Comparison of ENCODE assay signal across 12 mouse cellular contexts in the genomic region with DNA sequence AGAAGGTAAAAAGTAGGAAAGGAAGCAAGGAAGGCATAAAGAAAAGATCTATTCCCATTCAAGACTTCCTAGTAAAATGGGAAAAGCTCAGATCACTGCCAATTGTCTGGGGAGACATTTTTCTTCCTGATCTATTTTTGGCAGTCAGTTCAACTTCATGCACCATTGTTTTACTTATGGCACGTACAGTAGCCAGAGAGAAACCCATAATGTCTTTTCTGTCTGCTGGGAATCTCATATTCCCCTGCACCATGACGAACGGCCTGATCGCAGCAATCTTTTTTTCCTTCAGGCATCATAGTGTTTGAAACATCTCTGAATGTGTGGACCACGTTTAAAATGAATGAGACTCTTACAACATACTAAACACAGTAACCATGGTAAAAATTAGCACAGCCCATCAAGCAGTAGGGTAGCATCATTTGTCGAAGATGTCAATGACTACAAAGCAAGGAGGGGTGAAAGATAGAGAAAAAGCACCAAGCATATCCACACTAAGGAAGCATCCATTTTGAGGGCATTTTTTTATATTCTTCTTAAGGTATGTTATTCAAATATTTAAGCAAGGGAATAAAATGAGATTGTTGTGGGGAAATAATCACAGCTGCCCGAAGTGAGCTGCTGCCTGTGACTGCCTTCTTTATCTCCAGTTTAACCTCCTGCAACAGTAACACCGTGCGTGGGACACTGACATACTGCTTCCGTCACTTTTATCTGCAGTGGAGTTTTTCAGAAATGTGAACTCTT.
DNase-seq lines count a peak whose midpoint lies in the region; ATAC-seq and TF ChIP-seq lines count a peak whose summit lies in the region.
"Had no signal": no experiment of that assay in that cellular context is flagged by ENCODE, and none has a peak within 500 bp of the region (broad histone marks: within the 10 kb centered on the region; RNA-seq: fewer than 3 reads in every experiment).

No protein-coding gene starts in this region.

- H3K9ac ChIP-seq in kidney, embryonic 16.5 days (replicated peaks; ENCODE audit: low read length), result no peak overlapping the region
- H3K9ac ChIP-seq in neural tube, embryonic 11.5 days (ENCODE audit: low read length), result no peak overlapping the region
- H3K9ac ChIP-seq: intestine, embryonic 15.5 days; liver, embryonic 13.5 days had no signal

- peaks cover 7% of the 10 kb centered on the region; the same call in 1 of the 2 replicates for H3K4me1 ChIP-seq in kidney, embryonic 16.5 days (ENCODE audit: insufficient read depth, low read length)
- peaks cover 4% of the 10 kb centered on the region; the same call in 1 of the 2 replicates for H3K4me1 ChIP-seq in neural tube, embryonic 11.5 days (ENCODE audit: control insufficient read depth, insufficient read depth, low read length)
- no peaks in the 10 kb centered on the region for H3K4me1 ChIP-seq in cerebellum, adult 2 months (ENCODE audit: control insufficient read depth, insufficient read depth, low read length)
- H3K4me1 ChIP-seq: intestine, embryonic 15.5 days; liver, embryonic 13.5 days had no signal

- H3K36me3 ChIP-seq in kidney, embryonic 16.5 days (ENCODE audit: insufficient read depth, low read length), result no peaks in the 10 kb centered on the region
- H3K36me3 ChIP-seq in neural tube, embryonic 11.5 days (ENCODE audit: control insufficient read depth, insufficient read depth, low read length), result no peaks in the 10 kb centered on the region
- H3K36me3 ChIP-seq: intestine, embryonic 15.5 days; liver, embryonic 13.5 days had no signal

- no peak for TF ChIP-seq POLR2A in cerebellum, adult 2 months (IDR thresholded peaks at IDR 0.05; ENCODE audit: borderline replicate concordance, insufficient read depth, low read length)

- H3K9me3 ChIP-seq in kidney, embryonic 16.5 days (ENCODE audit: low read length), result peaks cover 3% of the 10 kb centered on the region
- no peaks in the 10 kb centered on the region for H3K9me3 ChIP-seq in neural tube, embryonic 11.5 days (ENCODE audit: control insufficient read depth, low read length)
- H3K9me3 ChIP-seq: intestine, embryonic 15.5 days; liver, embryonic 13.5 days had no signal

- no peak for TF ChIP-seq CTCF in cerebellum, adult 2 months (IDR thresholded peaks at IDR 0.05; ENCODE audit: borderline replicate concordance, insufficient read depth, low read depth, low read length)

- no peaks in the 10 kb centered on the region for H3K27me3 ChIP-seq in kidney, embryonic 16.5 days (ENCODE audit: insufficient read depth, low read length)
- no peaks in the 10 kb centered on the region for H3K27me3 ChIP-seq in neural tube, embryonic 11.5 days (ENCODE audit: control insufficient read depth, insufficient read depth, low read length)
- H3K27me3 ChIP-seq in cerebellum, adult 2 months (ENCODE audit: control insufficient read depth, insufficient read depth, low read length), result no peaks in the 10 kb centered on the region
- H3K27me3 ChIP-seq: intestine, embryonic 15.5 days; liver, embryonic 13.5 days had no signal

- DNase-seq in embryo, embryonic 11.5 days (ENCODE audit: low read depth, low spot score), result peak; percentile 24
- DNase-seq in embryo, embryonic 10 days (ENCODE audit: low spot score), result no peak
- DNase-seq in kidney, adult 8-10 months, result no peak
- peak; percentile 23 for DNase-seq in neural tube, embryonic 11.5 days (ENCODE audit: low spot score)
- no peak for DNase-seq in neural tube, embryonic 10.5 days (ENCODE audit: extremely low spot score, low spot score)
- no peak for DNase-seq in layer of hippocampus, postnatal 36 days
- no peak for DNase-seq in cerebellum, adult 2 months
- DNase-seq: cerebellum, adult 11-12 months; liver, embryonic 13.5 days; lung, postnatal 36 days had no signal

- no peak overlapping the region for H3K4me2 ChIP-seq in kidney, embryonic 16.5 days (replicated peaks; ENCODE audit: low read depth, low read length)
- no peak overlapping the region for H3K4me2 ChIP-seq in neural tube, embryonic 11.5 days (ENCODE audit: low read depth)
- H3K4me2 ChIP-seq: intestine, embryonic 15.5 days; liver, embryonic 13.5 days had no signal

- WGBS in kidney, embryonic 16.5 days, result 32% methylated on average over 10 of the region's 10 CpGs
- WGBS in neural tube, embryonic 11.5 days, result 46% methylated on average over 10 of the region's 10 CpGs
- 60% methylated on average over 10 of the region's 10 CpGs for WGBS in cerebellum, adult 2 months

- peak; percentile 62; the same call in 1 of the 2 replicates for ATAC-seq in kidney, embryonic 16.5 days (ENCODE audit: low FRiP score, low TSS enrichment)
- ATAC-seq in neural tube, embryonic 11.5 days (ENCODE audit: insufficient read depth, low FRiP score, low TSS enrichment), result peak; percentile 49
- ATAC-seq: intestine, embryonic 15.5 days had no signal

- H3K27ac ChIP-seq in kidney, embryonic 16.5 days (ENCODE audit: low read length), result peak overlapping the region; percentile 50; the same call in 1 of the 2 replicates
- no peak overlapping the region for H3K27ac ChIP-seq in neural tube, embryonic 11.5 days (ENCODE audit: low read depth, low read length)
- H3K27ac ChIP-seq in cerebellum, adult 2 months (ENCODE audit: insufficient read depth, low read length), result no peak overlapping the region
- H3K27ac ChIP-seq: intestine, embryonic 15.5 days; liver, embryonic 13.5 days had no signal

- H3K4me3 ChIP-seq in kidney, embryonic 16.5 days (ENCODE audit: low read length), result no peak overlapping the region
- H3K4me3 ChIP-seq in neural tube, embryonic 11.5 days (ENCODE audit: low read depth, low read length), result no peak overlapping the region
- H3K4me3 ChIP-seq in cerebellum, adult 2 months (replicated peaks; ENCODE audit: insufficient read depth, low read depth, low read length), result no peak overlapping the region
- H3K4me3 ChIP-seq: intestine, embryonic 15.5 days; liver, embryonic 13.5 days had no signal

Comparison
In these comparisons a context has a peak if more than half of its experiments do, and no peak if none do; other contexts are left out.
1. DNase-seq: peak in embryo, embryonic 11.5 days (single experiment) and neural tube, embryonic 11.5 days (single experiment); none in embryo, embryonic 10 days (single experiment), kidney, adult 8-10 months (0 of 2), neural tube, embryonic 10.5 days (single experiment), layer of hippocampus, postnatal 36 days (0 of 2) and cerebellum, adult 2 months (0 of 2).